Mouse (Mus musculus) cerebellum, postnatal 4 days (tissue): ENCODE data around the gene Wdr37.

ENCODE experiments used
- DNase-seq, 2 experiments: peaks; one replicate each; pipeline ENCODE4 v3.0.0; 2022; ENCODE audit warnings: low spot score in 2 of 2, mixed read lengths in 1 of 2

The Wdr37 gene

GRCm38 (mm10) chr13:8760940-8761339, 110.8 kb downstream of the Wdr37 start:
- DNase-seq: no peak
